Mouse (Mus musculus) heart, postnatal 0 days (tissue): ENCODE measurements around the gene Scrn3. TPM values are rescaled to one million over a fixed set of nuclear protein-coding genes. Genes with fewer than 3 reads are reported as not detected.
A peak's percentile ranks its signal among the peaks of the same experiment; 100 is the strongest.

Experiments
- ATAC-seq: fragments of 200-750 bp; cut with Nextera tagmentation; 2 replicates; pipeline ENCODE4 v1.8.0; 2017; ENCODE audit warnings: low read depth, moderate number of reproducible peaks, moderate library complexity; ENCODE audit not compliant: insufficient read depth
- DNase-seq: peaks from one replicate; pipeline ENCODE4 v3.0.0-alpha.2; 2016; ENCODE audit warnings: low spot score
- H3K27ac ChIP-seq: fragments of 300-500 bp; sonication (generic); 2 replicates; pipeline ENCODE4 v1.5.1; 2014; ENCODE audit warnings: low read depth, mild to moderate bottlenecking
- H3K27me3 ChIP-seq: fragments of 300-500 bp; sonication (generic); 2 replicates; pipeline ENCODE4 v1.6.1; 2014; ENCODE audit warnings: low read length, mixed read lengths; ENCODE audit not compliant: control insufficient read depth, insufficient read depth
- H3K36me3 ChIP-seq: fragments of 300-500 bp; sonication (generic); replicated peaks from 2 replicates; pipeline ENCODE4 v1.6.1; 2014; ENCODE audit warnings: low read length, mixed read lengths; ENCODE audit not compliant: control insufficient read depth, insufficient read depth
- H3K4me1 ChIP-seq: fragments of 300-500 bp; sonication (generic); 2 replicates; pipeline ENCODE4 v1.6.1; 2014; ENCODE audit warnings: antibody characterized with exemption; ENCODE audit not compliant: control insufficient read depth, insufficient read depth
- H3K4me2 ChIP-seq: fragments of 300-500 bp; sonication (generic); 2 replicates; pipeline ENCODE4 v1.6.1; 2014; ENCODE audit warnings: low read depth, mild to moderate bottlenecking, low read length, moderate library complexity
- H3K4me3 ChIP-seq: fragments of 300-500 bp; sonication (generic); 2 replicates; pipeline ENCODE4 v1.5.1; 2014; ENCODE audit warnings: low read depth, low read length
- H3K9ac ChIP-seq: fragments of 300-500 bp; sonication (generic); replicated peaks from 2 replicates; pipeline ENCODE4 v1.6.1; 2014; ENCODE audit warnings: low read depth, low read length, mixed read lengths
- H3K9me3 ChIP-seq: fragments of 300-500 bp; sonication (generic); replicated peaks from 2 replicates; pipeline ENCODE4 v1.6.1; 2016; ENCODE audit warnings: low read length; ENCODE audit not compliant: control insufficient read depth
- CTCF ChIP-seq: IDR thresholded peaks from 2 replicates; pipeline ENCODE4 v1.5.1; 2016; ENCODE audit warnings: antibody characterized with exemption, control low read depth, low read depth
- EP300 ChIP-seq: IDR thresholded peaks from 2 replicates; pipeline ENCODE4 v1.6.1; 2016; ENCODE audit warnings: antibody characterized with exemption, low read depth
- WGBS: fragments of 180-500 bp; shearing (Covaris S2); extraction: QIAGEN DNeasy Blood & Tissue Kit; methylation state at CpG from one replicate; pipeline ENCODE4 v1.1.7; 2014; 5-methylcytosine and 5-hydroxymethylcytosine counted together
- polyA plus RNA-seq: library from polyadenylated mRNA; unstranded; fragments of >200 nt; fragmentation: Nextera tagmentation; extraction: Ambion mirVana; gene quantifications from 2 replicates; pipeline ENCODE4 v1.2.1, GENCODE M21; 2015
- total RNA-seq: library from RNA; depleted of rRNA; stranded (reverse); fragments of >200 nt; gene quantifications from 2 replicates; pipeline ENCODE4 v1.2.3, GENCODE M21; 2014; ENCODE audit warnings: low replicate concordance

Gene Scrn3
- total and polyA plus RNA-seq, 2 experiments from 2014 or later = 13.8 to 16.3 TPM

- 14% methylated on average over 18 of the region's 18 CpGs for WGBS
- Histone ChIP-seq H3K4me1 (peaks cover 11% of the 10 kb centered on the region; the same call in 1 of the 2 replicates), H3K4me2 (no peak overlapping the region), H3K9me3 (no peaks in the 10 kb centered on the region), H3K4me3 (no peak overlapping the region), H3K36me3 (no peaks in the 10 kb centered on the region), H3K9ac (no peak overlapping the region), H3K27me3 (peaks cover 89% of the 10 kb centered on the region), H3K27ac (no peak overlapping the region)
- no peak for ATAC-seq
- no peak for DNase-seq
- TF ChIP-seq EP300 = no peak
- no peak for TF ChIP-seq CTCF
These were observed 34.7 kb upstream of the Scrn3 start for GRCm38 (mm10) chr2:73277709-73278075.

DNA sequence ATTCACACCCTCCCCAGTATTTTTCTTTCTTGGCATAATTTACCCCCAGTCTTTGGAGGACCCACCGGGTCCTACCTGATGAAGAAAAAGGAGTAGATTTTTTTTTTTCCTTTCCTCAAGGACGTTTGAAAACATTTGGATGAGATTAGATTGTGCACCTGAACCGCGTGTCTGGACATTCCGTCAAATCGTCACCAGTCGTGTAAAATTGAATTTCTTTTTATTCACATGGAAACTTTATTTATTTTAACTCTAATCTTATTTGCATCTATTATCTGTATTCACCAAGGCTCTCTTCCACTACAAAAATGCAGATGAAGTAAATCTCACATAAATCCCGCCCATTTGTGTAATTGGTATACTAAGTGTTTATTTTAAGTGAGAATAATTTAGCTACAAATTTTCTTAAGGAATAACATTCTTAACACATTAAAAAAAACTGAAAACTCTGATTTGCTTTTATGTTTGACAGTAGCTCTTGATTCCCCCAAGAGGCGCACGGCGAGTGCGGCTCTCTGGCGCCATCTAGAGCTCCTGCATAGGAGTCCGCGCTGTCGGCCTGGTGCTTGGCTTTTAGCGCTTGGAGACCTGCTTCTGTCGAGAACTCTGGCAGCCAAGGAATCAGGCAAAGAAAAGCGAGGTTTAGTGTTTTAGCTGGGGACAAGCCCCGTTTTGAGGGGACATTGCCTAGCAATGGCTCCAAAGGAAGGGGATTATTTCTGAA, 34.1 kb upstream of the Scrn3 start:
- Histone ChIP-seq H3K9me3 (no peaks in the 10 kb centered on the region), H3K4me3 (peak overlapping the region; percentile 31), H3K27ac (no peak overlapping the region), H3K9ac (no peak overlapping the region), H3K27me3 (peaks cover 83% of the 10 kb centered on the region), H3K4me1 (peaks cover 6% of the 10 kb centered on the region; the same call in 1 of the 2 replicates), H3K36me3 (no peaks in the 10 kb centered on the region), H3K4me2 (peak overlapping the region; percentile 55)
- 7% methylated on average over 20 of the region's 20 CpGs for WGBS
- TF ChIP-seq CTCF (peak; percentile 87), EP300 (no peak)
- DNase-seq (peak; percentile 88), ATAC-seq (peak; percentile 80)

DNA sequence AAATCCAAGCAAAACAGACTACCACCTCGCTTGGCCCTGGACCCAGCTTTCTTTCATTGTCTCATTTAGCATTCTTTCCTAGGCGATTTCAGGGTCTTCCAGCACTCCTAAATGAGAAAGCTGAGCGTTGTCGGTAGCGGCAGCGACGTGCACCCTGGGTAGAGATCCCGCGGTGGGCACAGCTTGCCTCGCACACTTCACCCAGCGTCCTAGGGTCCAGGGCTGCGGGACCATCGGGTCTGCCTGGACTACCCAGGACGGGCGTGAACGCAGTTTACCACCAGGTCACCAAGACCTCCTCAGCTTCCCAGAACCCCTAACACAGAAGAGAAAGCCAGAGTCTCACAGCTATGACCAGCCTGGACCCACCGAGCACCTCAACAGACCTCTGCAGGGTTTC, 33.5 kb upstream of the Scrn3 start:
- no peak overlapping the region for H3K27ac ChIP-seq
- H3K4me2 ChIP-seq = peak overlapping the region; percentile 55
- H3K9ac ChIP-seq = no peak overlapping the region
- TF ChIP-seq CTCF (no peak), EP300 (no peak)
- H3K36me3 ChIP-seq = no peaks in the 10 kb centered on the region
- H3K27me3 ChIP-seq = peaks cover 77% of the 10 kb centered on the region
- no peaks in the 10 kb centered on the region for H3K9me3 ChIP-seq
- ATAC-seq (peak; percentile 16), DNase-seq (no peak)
- 2% methylated on average over 17 of the region's 17 CpGs for WGBS
- peak overlapping the region; percentile 31 for H3K4me3 ChIP-seq
- 0 out of 2 replicates have a peak, but pooled peaks cover under 1% of the 10 kb centered on the region for H3K4me1 ChIP-seq

- H3K36me3 ChIP-seq = no peaks in the 10 kb centered on the region
- WGBS = 3% methylated on average over 31 of the region's 31 CpGs
- H3K9ac ChIP-seq = no peak overlapping the region
- H3K4me1 ChIP-seq = no peaks in the 10 kb centered on the region
- H3K4me2 ChIP-seq = peak overlapping the region; percentile 55; the same call in 1 of the 2 replicates
- H3K4me3 ChIP-seq = peak overlapping the region; percentile 31
- peaks cover 71% of the 10 kb centered on the region for H3K27me3 ChIP-seq
- 0 out of 2 replicates have a peak, but pooled peaks have one; percentile 6 for ATAC-seq
- no peak overlapping the region for H3K27ac ChIP-seq
- DNase-seq = no peak
- TF ChIP-seq CTCF (no peak), EP300 (no peak)
- H3K9me3 ChIP-seq = no peaks in the 10 kb centered on the region
These were observed 32.9 kb upstream of the Scrn3 start for GRCm38 (mm10) chr2:73279271-73280038.

GRCm38 (mm10) chr2:73280356-73281047, 31.9 kb upstream of the Scrn3 start:
- 0 out of 2 replicates have a peak overlapping the region, but pooled peaks have one; percentile 6 for H3K4me3 ChIP-seq
- DNase-seq = no peak
- ATAC-seq = no peak
- peak overlapping the region; percentile 5; the same call in 1 of the 2 replicates for H3K4me2 ChIP-seq
- H3K27ac ChIP-seq = no peak overlapping the region
- WGBS = 6% methylated on average over 33 of the region's 33 CpGs
- peaks cover 65% of the 10 kb centered on the region for H3K27me3 ChIP-seq
- no peaks in the 10 kb centered on the region for H3K4me1 ChIP-seq
- H3K9ac ChIP-seq = no peak overlapping the region
- no peaks in the 10 kb centered on the region; the same call in 1 of the 2 replicates for H3K36me3 ChIP-seq
- TF ChIP-seq EP300 (no peak), CTCF (no peak)
- H3K9me3 ChIP-seq = no peaks in the 10 kb centered on the region
